Mouse (Mus musculus): Measurements from ENCODE around the gene Polr1a.
A peak's percentile ranks its signal among the peaks of the same experiment; 100 is the strongest.
"Not testable (repeated sequence)": the region's sequence is repeated elsewhere in the genome, so short reads cannot be mapped to it uniquely, and the experiment has no call there.

Gene Polr1a

DNA sequence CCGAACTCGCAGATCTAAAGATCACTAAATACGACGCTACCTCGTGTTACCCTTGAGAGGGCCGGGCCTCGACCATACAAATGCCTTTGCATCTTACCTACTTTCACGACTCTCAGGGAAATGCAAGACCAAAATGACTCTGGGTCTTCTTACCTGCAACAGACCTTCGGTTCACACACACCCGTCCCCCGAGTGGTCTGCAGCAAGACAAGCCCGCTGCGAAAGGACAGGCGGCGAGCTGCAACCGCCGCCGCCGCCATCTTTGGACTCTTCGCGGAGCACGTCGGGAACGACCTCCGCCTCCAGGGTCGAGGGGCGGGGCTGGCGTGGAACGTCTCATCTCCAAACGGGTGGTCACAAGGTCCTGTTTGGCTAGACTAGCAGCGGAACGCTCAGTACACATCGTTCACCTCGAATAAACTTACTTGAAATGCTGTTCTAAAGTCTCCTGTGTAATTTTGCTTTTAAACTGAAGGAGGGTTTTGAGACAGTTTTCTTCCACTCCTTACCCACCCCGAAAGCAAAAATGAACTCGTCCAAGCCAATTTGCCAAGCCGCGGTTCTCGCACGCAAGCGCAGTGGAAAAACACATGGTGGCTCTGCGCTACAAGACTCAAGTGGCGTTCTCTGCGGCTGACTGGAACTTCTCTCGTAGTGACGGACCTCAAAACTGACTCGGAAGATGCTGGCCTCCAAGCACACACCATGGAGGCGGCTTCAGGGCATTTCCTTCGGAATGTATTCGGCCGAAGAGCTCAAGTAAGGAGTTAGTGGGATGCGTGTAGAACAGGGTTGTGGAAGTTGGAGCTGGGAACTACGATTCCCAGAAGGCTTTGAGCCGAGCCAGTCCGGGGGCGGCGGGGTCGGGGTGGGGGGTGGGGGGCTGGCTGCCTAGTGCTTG, at the start of gene Polr1a, which contains the start of gene Ptcd3:
Gene Polr1a, plus strand, starts transcription at position 573 of the 901 bp plus-strand sequence.
Gene Ptcd3, minus strand, starts transcription at position 270 of the 901 bp plus-strand sequence.
- DNase-seq (ENCODE audit: low read depth, low spot score), result peak; percentile 74

DNA sequence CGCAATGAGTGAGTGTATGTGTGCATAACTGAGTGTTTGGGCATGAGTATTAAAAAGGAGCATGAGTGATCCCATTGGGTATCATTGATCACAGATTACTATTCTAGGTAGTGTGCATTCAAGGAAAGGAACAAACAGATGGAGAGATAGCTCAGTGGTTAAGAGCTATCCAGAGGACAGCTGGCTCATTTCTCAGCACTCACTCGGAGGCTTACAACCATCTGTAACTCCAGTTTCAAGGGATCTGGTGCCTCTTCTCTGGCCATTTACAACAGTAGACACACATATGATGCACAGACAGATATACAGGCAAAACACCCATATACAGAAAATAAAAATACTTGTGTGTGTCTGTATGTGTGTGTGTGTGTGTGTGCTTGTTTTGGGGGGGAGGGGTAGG, 41.1 kb upstream of the Polr1a start:
- DNase-seq (ENCODE audit: low read depth, low spot score), result no peak

DNA sequence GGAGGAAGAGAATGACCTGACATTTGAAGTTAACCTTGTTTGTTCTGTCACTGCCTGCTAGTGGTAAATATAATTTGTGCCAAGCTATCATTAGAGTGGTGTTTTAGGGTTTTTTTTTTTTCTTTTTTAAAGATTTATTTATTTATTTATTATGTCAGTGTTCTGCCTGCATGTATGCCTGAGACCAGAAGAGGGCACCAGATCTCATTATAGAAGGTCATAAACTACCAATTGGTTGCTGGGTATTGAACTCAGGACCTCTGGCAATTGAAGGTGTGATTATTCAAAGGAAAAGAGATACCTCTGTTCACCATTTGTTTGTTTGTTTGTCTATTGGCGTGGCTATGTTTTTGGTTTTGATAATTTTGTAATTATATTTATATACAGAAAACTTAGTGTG, 40.0 kb upstream of the Polr1a start:
- no peak for DNase-seq (ENCODE audit: low read depth, low spot score)

DNA sequence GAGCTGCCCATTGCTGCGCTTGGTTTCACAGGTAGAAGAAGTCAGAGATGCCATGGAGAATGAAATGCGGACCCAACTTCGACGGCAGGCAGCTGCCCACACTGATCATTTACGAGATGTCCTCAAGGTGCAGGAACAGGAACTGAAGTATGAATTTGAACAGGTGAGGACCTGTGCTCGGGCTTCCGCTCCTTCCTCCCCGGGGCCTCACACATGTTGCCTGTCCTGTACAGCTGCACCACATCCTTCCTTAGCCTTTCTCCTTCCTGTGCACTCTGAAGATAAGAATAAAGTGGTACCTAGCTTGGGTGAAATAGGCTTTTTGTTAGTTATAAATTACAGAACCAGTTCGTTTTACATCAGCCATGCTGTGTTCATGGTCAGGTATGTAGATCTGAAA, 37.5 kb upstream of the Polr1a start:
- DNase-seq (ENCODE audit: low read depth, low spot score), result no peak

DNA sequence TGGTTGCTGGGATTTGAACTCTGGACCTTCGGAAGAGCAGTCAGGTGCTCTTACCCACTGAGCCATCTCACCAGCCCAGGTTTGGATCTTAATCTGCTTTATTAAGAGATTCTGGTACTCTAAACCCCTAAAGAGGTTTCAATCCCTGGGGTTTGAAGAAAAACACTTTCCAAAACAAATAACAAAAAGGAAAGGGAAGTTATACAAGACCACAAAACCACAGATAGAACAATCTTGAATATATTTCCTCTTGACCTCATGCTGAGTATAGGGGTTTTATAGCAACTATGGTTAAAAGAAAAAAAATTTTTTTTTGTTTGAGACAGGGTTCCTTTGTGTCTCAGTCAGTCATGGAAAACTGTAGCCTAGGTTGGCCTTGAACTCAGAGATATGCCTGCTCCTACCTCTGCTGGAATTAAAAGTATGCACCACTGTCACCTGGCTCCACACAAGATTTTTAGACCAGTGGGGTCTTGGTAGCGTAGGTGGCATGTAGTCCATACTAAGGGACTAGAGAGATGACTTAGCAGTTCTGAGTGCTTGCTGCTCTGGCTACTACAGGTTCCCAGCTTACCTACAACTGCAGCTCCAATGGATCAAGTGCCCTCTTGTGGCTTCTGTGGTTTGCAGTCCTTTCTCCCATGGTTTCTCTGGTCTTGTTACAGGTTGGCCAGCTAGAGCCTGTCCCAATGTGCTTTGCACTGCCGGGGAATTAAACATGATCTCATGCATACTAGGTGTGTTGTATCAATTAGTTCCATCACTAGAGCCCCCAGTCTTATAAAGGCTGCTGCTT, 30.7 kb upstream of the Polr1a start:
- DNase-seq (ENCODE audit: low read depth, low spot score), result no peak

DNA sequence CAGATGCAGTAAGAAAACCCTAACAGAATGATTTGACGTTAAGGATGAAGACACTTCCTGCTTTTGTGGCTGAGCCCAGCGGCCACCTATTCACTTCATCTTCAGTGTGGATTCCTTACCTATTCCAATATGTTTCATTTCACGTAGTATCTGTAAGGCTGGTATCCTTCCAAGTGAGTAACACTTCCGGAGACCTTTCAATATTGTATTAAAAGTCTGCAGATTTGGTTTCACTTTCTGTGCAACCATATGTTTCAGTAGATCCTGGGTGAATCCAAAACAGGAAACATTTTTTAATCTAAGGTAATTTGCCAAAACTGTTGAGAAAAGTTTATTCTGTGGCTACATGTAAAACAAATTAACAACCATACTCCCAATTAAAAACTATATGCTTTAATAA, 15.6 kb upstream of the Polr1a start:
- no peak for DNase-seq (ENCODE audit: low read depth, low spot score)

DNA sequence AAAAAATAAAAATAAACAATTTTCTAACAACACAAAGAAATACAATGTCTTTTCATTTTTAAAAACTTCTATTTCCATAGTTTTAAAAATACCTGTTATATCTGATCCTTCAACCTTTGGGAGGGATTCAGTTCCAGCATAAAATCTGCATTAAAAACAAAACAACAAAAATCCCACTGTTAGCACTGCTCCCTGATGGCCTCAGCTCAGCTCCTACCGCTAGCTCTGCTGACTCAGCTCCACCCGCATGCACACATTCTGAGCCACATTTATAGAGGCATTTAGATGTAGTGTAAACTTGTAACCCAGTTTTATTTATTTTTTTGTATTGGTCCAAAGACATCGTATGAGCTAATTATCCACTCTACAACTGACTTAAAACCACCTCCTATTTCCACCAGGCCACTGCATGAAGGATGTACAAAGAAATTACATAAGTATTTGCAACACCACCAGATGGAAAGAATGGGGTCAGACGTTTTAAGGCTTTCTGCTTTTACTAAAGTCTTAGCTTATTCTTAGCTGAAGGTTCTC, 1.1 kb upstream of the Polr1a start:
- DNase-seq (ENCODE audit: low read depth, low spot score), result no peak

DNA sequence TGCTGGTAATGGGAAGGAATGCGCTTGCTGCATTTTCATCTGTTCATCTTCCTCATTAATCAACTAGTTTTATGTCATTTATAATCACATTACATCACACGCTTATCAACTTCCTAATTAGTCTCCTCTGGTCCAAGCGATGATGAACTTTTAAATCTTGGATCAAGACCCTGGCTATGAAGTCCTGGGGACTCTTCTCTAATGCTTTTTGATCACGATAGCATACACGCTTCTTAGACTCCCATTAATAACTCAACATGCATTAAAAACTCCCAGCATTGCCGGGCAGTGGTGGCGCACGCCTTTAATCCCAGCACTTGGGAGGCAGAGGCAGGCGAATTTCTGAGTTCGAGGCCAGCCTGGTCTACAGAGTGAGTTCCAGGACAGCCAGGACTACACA, 531 bp downstream of the Polr1a start:
- no peak for DNase-seq (ENCODE audit: low read depth, low spot score)

DNA sequence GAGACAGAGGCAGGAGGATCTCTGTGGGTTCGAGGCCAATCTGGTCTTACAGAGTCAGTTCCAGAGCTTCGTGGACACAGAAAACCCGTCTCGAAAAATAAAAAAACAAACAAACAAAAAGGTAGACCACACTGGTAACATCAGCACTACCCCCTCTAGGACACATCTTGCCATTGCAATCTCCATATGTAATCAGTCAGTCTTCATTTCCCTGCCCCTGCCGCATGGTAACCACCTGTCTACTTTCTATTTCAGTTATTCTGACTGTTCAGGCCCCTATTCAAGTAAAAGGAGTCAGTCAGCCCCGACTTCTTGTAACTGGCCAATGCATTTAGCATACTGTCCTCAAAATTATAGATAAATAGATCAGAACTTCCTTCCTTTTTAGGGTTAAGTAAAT, 987 bp downstream of the Polr1a start:
- no peak for DNase-seq (ENCODE audit: low read depth, low spot score)

DNA sequence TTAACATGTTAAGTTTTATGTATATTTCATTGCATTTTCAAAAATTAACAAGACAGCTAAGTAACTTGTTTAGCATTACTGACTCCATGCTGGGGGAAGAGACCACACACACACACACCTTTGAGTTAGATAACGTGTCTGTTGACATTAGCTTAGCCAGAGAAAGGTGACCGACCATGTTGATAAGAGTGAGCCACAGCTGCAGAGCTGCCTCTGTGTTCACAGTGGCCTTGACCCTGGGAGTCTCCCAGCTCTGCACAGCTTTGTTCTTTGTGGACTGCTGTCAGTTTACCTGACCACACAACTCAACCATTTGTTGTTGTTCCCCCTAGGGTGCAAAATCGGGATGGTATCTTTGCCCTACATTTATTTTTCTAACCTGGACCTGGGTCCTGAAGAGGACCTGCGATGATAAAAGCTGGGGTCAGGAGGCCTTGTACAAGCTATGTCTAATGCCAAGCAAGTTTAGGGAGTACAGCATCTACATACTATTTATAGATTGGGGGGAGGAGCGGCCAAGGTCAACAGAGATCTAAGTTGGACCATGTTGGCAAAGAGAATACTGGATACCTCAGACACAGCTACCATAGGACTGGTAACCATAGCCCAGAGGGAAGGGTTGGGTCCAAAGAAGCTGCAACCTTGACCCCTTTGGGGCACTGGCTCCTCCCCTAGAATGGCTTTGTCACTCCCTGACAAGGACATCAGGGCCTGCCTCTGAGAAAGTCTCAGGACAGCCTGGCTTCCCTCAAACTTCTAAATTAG, 3.0 kb downstream of the Polr1a start:
- no peak for DNase-seq (ENCODE audit: low read depth, low spot score)

DNA sequence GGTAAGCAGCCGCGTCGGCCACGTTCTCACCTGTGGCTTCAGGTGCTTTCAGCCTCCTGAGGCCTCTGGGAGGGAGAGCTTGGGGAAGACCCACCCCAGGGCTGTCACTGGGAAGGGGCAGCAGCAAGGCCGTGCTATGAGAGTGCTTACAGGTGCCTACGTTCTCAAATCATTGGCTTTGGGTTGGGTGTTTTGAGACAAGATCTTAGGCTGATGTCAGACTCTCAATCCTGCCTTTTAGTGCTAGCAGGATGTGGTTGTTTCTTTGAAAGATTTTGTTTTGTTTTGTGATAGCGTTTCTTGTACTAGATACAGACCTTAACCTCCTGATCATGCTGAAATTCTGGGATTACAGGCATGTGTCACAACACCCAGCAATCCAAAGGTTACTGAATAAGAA, 11.9 kb downstream of the Polr1a start:
- no peak for DNase-seq (ENCODE audit: low read depth, low spot score)

DNA sequence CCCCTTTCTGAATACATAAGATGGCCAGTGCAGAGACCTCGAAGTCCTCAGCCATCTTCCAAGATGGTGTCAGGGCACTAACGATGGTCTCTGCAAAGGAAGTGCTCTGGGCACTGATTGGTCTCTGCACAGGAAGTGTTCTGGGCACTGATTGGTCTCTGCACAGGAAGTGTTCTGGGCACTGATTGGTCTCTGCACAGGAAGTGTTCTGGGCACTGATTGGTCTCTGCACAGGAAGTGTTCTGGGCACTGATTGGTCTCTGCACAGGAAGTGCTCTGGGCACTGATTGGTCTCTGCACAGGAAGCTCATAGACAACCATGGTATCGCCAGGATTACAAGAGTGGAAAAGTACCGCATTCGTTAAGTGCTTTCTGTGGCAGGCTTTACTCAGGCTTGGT, 16.4 kb downstream of the Polr1a start:
- DNase-seq (ENCODE audit: low read depth, low spot score), result not testable (repeated sequence)

DNA sequence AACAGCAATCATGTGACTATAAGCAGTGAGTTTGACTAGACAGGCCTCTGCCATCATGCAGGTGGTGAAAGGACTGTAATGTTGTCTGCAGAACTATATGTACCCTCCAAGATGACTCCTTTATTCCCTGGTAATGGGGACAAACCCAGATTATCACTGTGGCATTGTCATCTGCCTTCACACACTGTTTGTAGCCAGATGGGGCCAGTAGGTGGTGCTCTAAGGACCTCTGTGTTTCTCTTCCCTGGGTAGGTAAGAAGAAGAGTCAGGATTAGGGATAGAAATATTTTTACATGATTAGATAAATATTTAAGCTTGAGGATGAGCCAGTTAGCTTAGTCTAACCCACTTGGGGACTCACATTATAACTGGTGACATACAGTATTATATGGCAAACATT, 19.1 kb downstream of the Polr1a start:
- no peak for DNase-seq (ENCODE audit: low read depth, low spot score)

DNA sequence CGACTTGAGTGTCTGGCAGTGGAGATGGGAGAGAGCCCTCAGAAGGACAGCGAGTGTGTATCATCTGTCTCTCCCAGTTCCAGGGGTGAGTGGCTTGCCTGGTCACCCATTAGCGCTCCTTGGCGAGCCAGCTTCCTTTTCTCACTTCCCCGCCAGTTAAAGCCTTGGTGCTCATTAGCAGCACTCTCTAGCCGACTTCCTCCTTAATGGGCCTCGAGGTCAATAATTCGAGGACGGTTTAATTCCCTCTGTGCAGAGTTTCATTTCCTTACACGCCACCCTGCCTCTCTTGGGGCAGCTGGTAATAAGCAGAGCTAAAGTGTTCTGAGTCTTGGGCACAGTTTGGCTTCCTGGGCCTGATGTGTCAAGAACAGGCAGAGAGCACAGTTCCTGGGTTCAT, 21.2 kb downstream of the Polr1a start:
- no peak for DNase-seq (ENCODE audit: low read depth, low spot score)

DNA sequence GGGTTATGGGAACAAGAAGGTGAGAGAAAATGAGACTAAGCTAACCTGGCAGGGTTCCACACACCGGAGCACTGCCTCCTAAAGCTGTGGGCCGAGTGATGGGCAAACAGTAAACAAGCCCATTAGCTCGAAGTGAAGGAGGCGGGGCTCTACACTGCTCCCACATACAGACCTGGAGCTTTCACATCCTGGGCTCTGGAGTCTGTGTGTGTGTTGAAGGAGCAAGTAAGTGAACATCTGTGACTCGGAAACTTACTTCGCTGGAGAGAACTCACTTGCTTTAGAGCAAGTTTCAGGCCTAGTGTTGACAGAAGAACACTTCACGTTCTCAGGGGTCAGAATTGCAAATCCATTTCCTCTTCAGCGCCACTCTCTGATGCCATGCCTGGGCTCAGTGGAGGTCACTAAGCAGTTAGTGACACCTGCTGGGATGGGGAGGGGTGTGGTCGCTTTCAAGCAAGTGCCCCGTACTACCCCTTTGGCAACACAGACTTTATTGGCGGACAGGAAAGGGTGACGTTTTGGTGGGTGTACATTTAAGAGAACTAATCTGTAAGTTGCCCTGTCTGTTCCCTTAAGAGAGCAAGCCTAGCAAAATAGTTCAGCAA, 22.1 kb downstream of the Polr1a start:
- no peak for DNase-seq (ENCODE audit: low read depth, low spot score)

DNA sequence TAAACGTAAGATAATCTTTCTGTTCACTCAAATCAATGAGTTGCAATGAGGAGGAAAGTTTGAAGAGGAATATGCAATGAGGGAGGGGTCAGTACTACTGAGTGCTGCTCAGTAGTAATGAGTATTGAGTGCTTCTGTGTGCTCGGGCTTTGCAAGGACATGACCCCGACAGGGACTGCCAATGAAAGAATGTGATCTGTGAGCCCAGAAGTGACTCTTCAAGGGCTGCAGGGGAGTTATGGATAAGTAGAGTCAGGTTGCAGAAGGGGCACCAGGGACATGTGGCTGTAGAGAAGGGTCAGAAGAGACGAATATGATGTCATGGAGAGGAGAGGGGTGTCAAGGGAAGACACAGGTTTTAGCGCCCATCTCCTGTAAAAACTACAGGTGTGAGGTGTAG, 23.5 kb downstream of the Polr1a start:
- DNase-seq (ENCODE audit: low read depth, low spot score), result no peak

DNA sequence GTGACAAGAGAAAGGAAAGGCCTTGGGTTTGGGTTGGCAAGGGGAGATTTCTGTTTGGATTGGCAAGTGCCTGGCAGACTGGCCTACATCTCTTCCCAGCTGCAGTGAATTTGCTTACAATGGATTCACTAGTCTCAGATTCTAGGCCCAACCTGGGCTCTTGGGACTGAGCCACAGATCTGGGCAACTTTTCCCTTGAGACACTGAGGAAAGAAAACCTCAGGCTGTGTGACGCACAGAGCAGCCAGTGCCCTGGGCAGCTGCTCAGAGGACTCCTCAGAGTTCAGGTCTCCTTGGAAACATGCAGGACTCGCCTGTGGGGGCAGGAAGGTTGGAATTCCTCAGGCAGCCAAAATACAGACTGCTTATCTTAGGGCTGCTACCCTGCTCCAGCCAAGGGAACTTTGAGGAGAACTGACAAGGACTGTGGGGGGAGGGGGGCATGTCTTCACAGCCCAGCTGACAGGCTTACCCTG, 25.3 kb downstream of the Polr1a start:
- DNase-seq (ENCODE audit: low read depth, low spot score), result no peak

DNA sequence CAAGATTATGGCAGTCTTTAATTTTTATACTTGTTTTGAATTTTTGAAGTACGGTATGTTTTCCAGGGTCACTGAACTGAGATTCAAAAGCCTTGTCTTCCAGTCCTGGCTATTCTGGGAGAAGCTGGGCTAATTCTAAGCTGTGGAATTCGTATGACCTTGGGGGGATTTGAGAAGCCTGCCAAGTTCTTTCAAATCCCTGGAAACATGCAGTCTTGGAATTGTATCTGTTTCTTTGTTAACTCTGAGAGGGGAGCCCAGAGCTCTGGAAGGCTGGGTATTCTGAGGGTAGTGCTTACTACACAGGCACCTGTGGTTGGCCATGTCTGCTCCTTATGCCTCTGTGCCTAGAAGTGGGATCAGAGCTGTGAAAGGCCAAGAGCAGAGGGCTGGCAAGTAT, 26.9 kb downstream of the Polr1a start:
- DNase-seq (ENCODE audit: low read depth, low spot score), result no peak

DNA sequence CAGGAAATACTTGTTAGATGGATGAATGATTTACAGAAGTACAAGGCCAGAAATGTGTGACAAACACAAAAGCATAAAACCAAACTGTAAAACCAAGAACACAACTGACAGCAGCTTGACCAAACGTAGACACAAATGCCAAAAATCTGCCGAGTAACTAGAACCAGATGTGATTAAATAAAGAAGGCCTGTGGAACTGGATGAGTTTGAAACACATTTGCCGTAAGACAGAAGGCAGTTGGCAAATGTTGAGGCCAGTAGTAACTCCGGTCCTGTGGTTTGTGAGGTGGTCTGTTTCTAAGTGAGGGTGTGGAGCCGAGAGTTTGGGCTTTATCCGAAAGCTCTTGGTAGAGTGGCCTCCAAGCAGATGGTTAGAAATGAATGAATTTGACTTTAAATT, 32.1 kb downstream of the Polr1a start:
- no peak for DNase-seq (ENCODE audit: low read depth, low spot score)

DNA sequence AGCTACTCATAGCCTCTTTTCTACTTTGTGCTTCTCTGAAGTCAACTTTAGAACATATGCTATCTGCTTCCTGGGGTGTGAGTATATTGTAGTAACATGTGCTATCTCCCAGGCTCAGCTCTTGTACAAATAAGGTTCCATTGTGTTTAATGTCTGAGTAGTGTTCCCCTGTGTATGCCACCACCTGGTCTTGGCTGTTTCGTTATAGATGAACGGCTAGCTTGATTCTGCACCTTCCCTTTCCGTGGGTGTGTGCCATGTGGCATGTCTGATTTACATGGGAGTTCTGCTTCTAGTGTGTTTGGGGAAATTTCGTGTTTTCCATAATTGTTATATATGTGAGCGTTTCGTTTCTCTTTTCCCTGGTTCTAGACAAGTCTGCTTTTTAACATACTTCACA, 36.2 kb downstream of the Polr1a start:
- DNase-seq (ENCODE audit: low read depth, low spot score), result no peak

DNA sequence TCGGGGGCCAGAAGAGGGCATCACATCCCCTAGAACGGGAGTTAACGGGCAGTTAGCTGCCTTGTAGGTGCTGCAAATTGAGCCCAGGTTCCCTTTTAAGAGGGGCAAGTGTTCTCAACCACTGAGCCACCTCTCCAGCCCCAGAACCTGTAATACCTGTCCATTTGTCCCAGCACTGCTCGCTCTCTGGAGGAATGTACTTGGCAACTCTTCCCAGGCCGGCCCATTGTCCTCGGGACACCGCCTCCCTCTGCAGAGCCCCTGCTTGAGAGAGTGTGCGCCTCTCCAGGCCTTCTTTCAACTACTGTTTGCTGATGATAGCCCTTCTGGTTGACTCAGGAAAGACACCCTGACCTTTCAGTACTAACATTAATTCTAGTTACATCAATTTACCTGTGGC, 37.3 kb downstream of the Polr1a start:
- DNase-seq (ENCODE audit: low read depth, low spot score), result no peak
